Mouse (Mus musculus) heart, embryonic 12.5 days (tissue): ENCODE results near the gene Rbms3. TPM values are rescaled to one million over a fixed set of nuclear protein-coding genes. Genes with fewer than 3 reads are reported as not detected.
A peak's percentile ranks its signal among the peaks of the same experiment; 100 is the strongest.

Experiments used
- ATAC-seq: fragments of 200-750 bp; cut with Nextera tagmentation; 2 replicates; pipeline ENCODE4 v1.8.0; 2017; ENCODE audit warnings: moderate TSS enrichment, moderate library complexity; ENCODE audit not compliant: insufficient number of reproducible peaks, low FRiP score
- H3K27ac ChIP-seq: fragments of 300-500 bp; sonication (generic); 2 replicates; pipeline ENCODE4 v1.5.1; 2016; ENCODE audit warnings: mild to moderate bottlenecking, moderate library complexity; ENCODE audit not compliant: poor library complexity, severe bottlenecking
- H3K27me3 ChIP-seq: fragments of 300-500 bp; sonication (generic); replicated peaks from 2 replicates; pipeline ENCODE4 v1.6.1; 2016; ENCODE audit warnings: mild to moderate bottlenecking, moderate library complexity
- H3K36me3 ChIP-seq: fragments of 300-500 bp; sonication (generic); 2 replicates; pipeline ENCODE4 v1.6.1; 2016; ENCODE audit warnings: mild to moderate bottlenecking, moderate library complexity
- H3K4me1 ChIP-seq: fragments of 300-500 bp; sonication (generic); replicated peaks from 2 replicates; pipeline ENCODE4 v1.6.1; 2016; ENCODE audit warnings: mild to moderate bottlenecking
- H3K4me2 ChIP-seq: fragments of 300-500 bp; sonication (generic); 2 replicates; pipeline ENCODE4 v1.6.1; 2016; ENCODE audit warnings: mild to moderate bottlenecking, moderate library complexity
- H3K4me3 ChIP-seq: fragments of 300-500 bp; sonication (generic); 2 replicates; pipeline ENCODE4 v1.5.1; 2016; ENCODE audit warnings: mild to moderate bottlenecking
- H3K9ac ChIP-seq: fragments of 300-500 bp; sonication (generic); 2 replicates; pipeline ENCODE4 v1.6.1; 2016; ENCODE audit warnings: mild to moderate bottlenecking, moderate library complexity
- H3K9me3 ChIP-seq: fragments of 300-500 bp; sonication (generic); replicated peaks from 2 replicates; pipeline ENCODE4 v1.6.1; 2016; ENCODE audit warnings: mild to moderate bottlenecking, moderate library complexity
- WGBS: fragments of 180-500 bp; shearing (Covaris S2); methylation state at CpG from one replicate; pipeline ENCODE4 v1.1.7; 2016; 5-methylcytosine and 5-hydroxymethylcytosine counted together
- polyA plus RNA-seq: library from polyadenylated mRNA; unstranded; fragments of >200 nt; fragmentation: Nextera tagmentation; extraction: Ambion mirVana; gene quantifications from 2 replicates; pipeline ENCODE4 v1.2.1, GENCODE M21; 2016

Gene Rbms3
- polyA plus RNA-seq, 1 experiment from 2014 or later: 42.2 TPM

- WGBS: 45% methylated on average over 6 of the region's 6 CpGs
These were observed 757.4 kb downstream of the Rbms3 start for GRCm38 (mm10) chr9:116872346-116872745.

GRCm38 (mm10) chr9:116871576-116871975, 758.1 kb downstream of the Rbms3 start:
- no peak overlapping the region for H3K9ac ChIP-seq
- peaks cover 7% of the 10 kb centered on the region for H3K9me3 ChIP-seq
- 80% methylated on average over 5 of the region's 5 CpGs for WGBS
- no peak for ATAC-seq
- no peaks in the 10 kb centered on the region for H3K27me3 ChIP-seq
- H3K27ac ChIP-seq: no peak overlapping the region
- H3K4me1 ChIP-seq: peaks cover 35% of the 10 kb centered on the region
- no peak overlapping the region for H3K4me2 ChIP-seq
- peaks cover 4% of the 10 kb centered on the region; the same call in 1 of the 2 replicates for H3K36me3 ChIP-seq
- no peak overlapping the region for H3K4me3 ChIP-seq

More at GRCm38 (mm10) chr9:116872346-116872745, 757.4 kb downstream of the Rbms3 start:
- H3K9ac ChIP-seq: no peak overlapping the region
- no peak overlapping the region for H3K4me3 ChIP-seq
- no peak for ATAC-seq
- H3K27me3 ChIP-seq: no peaks in the 10 kb centered on the region
- H3K27ac ChIP-seq: peak overlapping the region; percentile 64
- H3K36me3 ChIP-seq: peaks cover 4% of the 10 kb centered on the region; the same call in 1 of the 2 replicates
- H3K9me3 ChIP-seq: peaks cover 7% of the 10 kb centered on the region
- H3K4me2 ChIP-seq: no peak overlapping the region; the same call in 1 of the 2 replicates
- H3K4me1 ChIP-seq: peaks cover 35% of the 10 kb centered on the region

GRCm38 (mm10) chr9:116866060-116866459, 763.7 kb downstream of the Rbms3 start:
- Histone ChIP-seq H3K27me3 (no peaks in the 10 kb centered on the region), H3K4me3 (no peak overlapping the region), H3K4me2 (no peak overlapping the region), H3K9me3 (peaks cover 7% of the 10 kb centered on the region), H3K36me3 (peaks cover 5% of the 10 kb centered on the region; the same call in 1 of the 2 replicates), H3K4me1 (peaks cover 13% of the 10 kb centered on the region), H3K27ac (no peak overlapping the region), H3K9ac (no peak overlapping the region)
- ATAC-seq: no peak
- 83% methylated on average over 7 of the region's 7 CpGs for WGBS

GRCm38 (mm10) chr9:116863626-116864025, 766.1 kb downstream of the Rbms3 start:
- peaks cover 5% of the 10 kb centered on the region; the same call in 1 of the 2 replicates for H3K36me3 ChIP-seq
- peaks cover 7% of the 10 kb centered on the region for H3K9me3 ChIP-seq
- ATAC-seq: no peak
- no peak overlapping the region for H3K9ac ChIP-seq
- H3K4me3 ChIP-seq: no peak overlapping the region
- no peaks in the 10 kb centered on the region for H3K27me3 ChIP-seq
- 38% methylated on average over 4 of the region's 4 CpGs for WGBS
- H3K4me2 ChIP-seq: no peak overlapping the region
- peaks cover 11% of the 10 kb centered on the region for H3K4me1 ChIP-seq
- peak overlapping the region; percentile 47 for H3K27ac ChIP-seq

- ATAC-seq: no peak
- WGBS: 85% methylated on average over 3 of the region's 3 CpGs
- Histone ChIP-seq H3K4me3 (no peak overlapping the region), H3K4me2 (no peak overlapping the region), H3K4me1 (peaks cover 11% of the 10 kb centered on the region), H3K9me3 (peaks cover 5% of the 10 kb centered on the region), H3K9ac (no peak overlapping the region), H3K27ac (no peak overlapping the region), H3K27me3 (no peaks in the 10 kb centered on the region), H3K36me3 (peaks cover 5% of the 10 kb centered on the region; the same call in 1 of the 2 replicates)
These were observed 767.4 kb downstream of the Rbms3 start for GRCm38 (mm10) chr9:116862341-116862740.

GRCm38 (mm10) chr9:116857861-116858595, 771.7 kb downstream of the Rbms3 start:
- Histone ChIP-seq H3K4me2 (no peak overlapping the region), H3K9me3 (no peaks in the 10 kb centered on the region), H3K4me3 (no peak overlapping the region), H3K9ac (no peak overlapping the region), H3K4me1 (peaks cover 8% of the 10 kb centered on the region), H3K27ac (no peak overlapping the region), H3K27me3 (no peaks in the 10 kb centered on the region), H3K36me3 (no peaks in the 10 kb centered on the region)
- no peak for ATAC-seq
- 84% methylated on average over 6 of the region's 6 CpGs for WGBS

- no peaks in the 10 kb centered on the region for H3K27me3 ChIP-seq
- ATAC-seq: no peak
- WGBS: 82% methylated on average over 3 of the region's 3 CpGs
- no peak overlapping the region for H3K4me3 ChIP-seq
- no peak overlapping the region for H3K9ac ChIP-seq
- H3K4me2 ChIP-seq: no peak overlapping the region
- H3K9me3 ChIP-seq: no peaks in the 10 kb centered on the region
- peaks cover 11% of the 10 kb centered on the region for H3K4me1 ChIP-seq
- H3K36me3 ChIP-seq: no peaks in the 10 kb centered on the region
- no peak overlapping the region for H3K27ac ChIP-seq
These were observed 772.6 kb downstream of the Rbms3 start for GRCm38 (mm10) chr9:116857151-116857550.

- ATAC-seq: no peak
- no peak overlapping the region for H3K4me3 ChIP-seq
- H3K36me3 ChIP-seq: 0 out of 2 replicates have a peak, but pooled peaks cover 2% of the 10 kb centered on the region
- H3K9me3 ChIP-seq: no peaks in the 10 kb centered on the region; the same call in 1 of the 2 replicates
- no peaks in the 10 kb centered on the region for H3K27me3 ChIP-seq
- H3K27ac ChIP-seq: no peak overlapping the region
- no peak overlapping the region for H3K9ac ChIP-seq
- WGBS: 49% methylated on average over 3 of the region's 3 CpGs
- H3K4me2 ChIP-seq: no peak overlapping the region
- H3K4me1 ChIP-seq: peaks cover 11% of the 10 kb centered on the region
These were observed 774.0 kb downstream of the Rbms3 start for GRCm38 (mm10) chr9:116855744-116856143.

- Histone ChIP-seq H3K9me3 (no peaks in the 10 kb centered on the region; the same call in 1 of the 2 replicates), H3K27ac (no peak overlapping the region), H3K4me3 (no peak overlapping the region), H3K4me1 (peaks cover 10% of the 10 kb centered on the region; the same call in 1 of the 2 replicates), H3K4me2 (no peak overlapping the region), H3K36me3 (peaks cover 5% of the 10 kb centered on the region; the same call in 1 of the 2 replicates), H3K27me3 (no peaks in the 10 kb centered on the region), H3K9ac (no peak overlapping the region)
- no peak for ATAC-seq
- 87% methylated on average over 4 of the region's 4 CpGs for WGBS
These were observed 780.8 kb downstream of the Rbms3 start for GRCm38 (mm10) chr9:116848905-116849304.

GRCm38 (mm10) chr9:116848166-116848565, 781.5 kb downstream of the Rbms3 start:
- WGBS: 76% methylated on average over 10 of the region's 10 CpGs

GRCm38 (mm10) chr9:116847241-116848135, 782.2 kb downstream of the Rbms3 start:
- WGBS: 66% methylated on average over 7 of the region's 7 CpGs
- Histone ChIP-seq H3K27me3 (no peaks in the 10 kb centered on the region), H3K9ac (no peak overlapping the region), H3K27ac (no peak overlapping the region), H3K9me3 (no peaks in the 10 kb centered on the region; the same call in 1 of the 2 replicates), H3K4me1 (0 out of 2 replicates have a peak, but pooled peaks cover 5% of the 10 kb centered on the region), H3K4me2 (no peak overlapping the region), H3K4me3 (no peak overlapping the region), H3K36me3 (peaks cover 5% of the 10 kb centered on the region; the same call in 1 of the 2 replicates)
- no peak for ATAC-seq

More at GRCm38 (mm10) chr9:116848166-116848565, 781.5 kb downstream of the Rbms3 start:
- Histone ChIP-seq H3K9me3 (no peaks in the 10 kb centered on the region; the same call in 1 of the 2 replicates), H3K36me3 (peaks cover 5% of the 10 kb centered on the region; the same call in 1 of the 2 replicates), H3K4me3 (no peak overlapping the region), H3K27ac (no peak overlapping the region), H3K4me2 (no peak overlapping the region), H3K4me1 (peaks cover 10% of the 10 kb centered on the region; the same call in 1 of the 2 replicates), H3K27me3 (no peaks in the 10 kb centered on the region), H3K9ac (no peak overlapping the region)
- no peak for ATAC-seq
